Mouse (Mus musculus) hindbrain, embryonic 16.5 days (tissue): ENCODE data around the gene Zfpm1. TPM values are rescaled to one million over a fixed set of nuclear protein-coding genes. Genes with fewer than 3 reads are reported as not detected.

Experiments
- ATAC-seq: fragments of 200-750 bp; cut with Nextera tagmentation; 2 replicates; pipeline ENCODE4 v1.8.0; 2017; ENCODE audit warnings: moderate TSS enrichment, moderate library complexity
- H3K27ac ChIP-seq: fragments of 300-500 bp; sonication (generic); 2 replicates; pipeline ENCODE4 v1.5.1; 2014; ENCODE audit warnings: low read depth, mild to moderate bottlenecking, control low read depth, low read length, moderate library complexity
- H3K27me3 ChIP-seq: fragments of 300-500 bp; sonication (generic); replicated peaks from 2 replicates; pipeline ENCODE4 v1.6.1; 2014; ENCODE audit warnings: low read length; ENCODE audit not compliant: control insufficient read depth, insufficient read depth
- H3K36me3 ChIP-seq: fragments of 300-500 bp; sonication (generic); 2 replicates; pipeline ENCODE4 v1.6.1; 2014; ENCODE audit warnings: mild to moderate bottlenecking, low read length, moderate library complexity, mixed read lengths; ENCODE audit not compliant: control insufficient read depth, insufficient read depth
- H3K4me1 ChIP-seq: fragments of 300-500 bp; sonication (generic); 2 replicates; pipeline ENCODE4 v1.6.1; 2014; ENCODE audit warnings: low read depth, low read length; ENCODE audit not compliant: control insufficient read depth, insufficient read depth
- H3K4me2 ChIP-seq: fragments of 300-500 bp; sonication (generic); 2 replicates; pipeline ENCODE4 v1.6.1; 2014; ENCODE audit warnings: mild to moderate bottlenecking, low read length, control low read depth, moderate library complexity
- H3K4me3 ChIP-seq: fragments of 300-500 bp; sonication (generic); 2 replicates; pipeline ENCODE4 v1.5.1; 2014; ENCODE audit warnings: mild to moderate bottlenecking, low read length, control low read depth, moderate library complexity
- H3K9ac ChIP-seq: fragments of 300-500 bp; sonication (generic); 2 replicates; pipeline ENCODE4 v1.6.1; 2014; ENCODE audit warnings: low read depth, mild to moderate bottlenecking, control low read depth, low read length, moderate library complexity
- H3K9me3 ChIP-seq: fragments of 300-500 bp; sonication (generic); 2 replicates; pipeline ENCODE4 v1.6.1; 2014; ENCODE audit warnings: mild to moderate bottlenecking, low read length, moderate library complexity; ENCODE audit not compliant: control insufficient read depth
- WGBS: fragments of 180-500 bp; shearing (Covaris S2); extraction: QIAGEN DNeasy Blood & Tissue Kit; methylation state at CpG from one replicate; pipeline ENCODE4 v1.1.7; 2014; 5-methylcytosine and 5-hydroxymethylcytosine counted together
- polyA plus RNA-seq: library from polyadenylated mRNA; unstranded; fragments of >200 nt; fragmentation: Nextera tagmentation; extraction: Ambion mirVana; gene quantifications from 2 replicates; pipeline ENCODE4 v1.2.1, GENCODE M21; 2015

Gene Zfpm1
- polyA plus RNA-seq, 1 experiment from 2014 or later, result 0.75 TPM

DNA sequence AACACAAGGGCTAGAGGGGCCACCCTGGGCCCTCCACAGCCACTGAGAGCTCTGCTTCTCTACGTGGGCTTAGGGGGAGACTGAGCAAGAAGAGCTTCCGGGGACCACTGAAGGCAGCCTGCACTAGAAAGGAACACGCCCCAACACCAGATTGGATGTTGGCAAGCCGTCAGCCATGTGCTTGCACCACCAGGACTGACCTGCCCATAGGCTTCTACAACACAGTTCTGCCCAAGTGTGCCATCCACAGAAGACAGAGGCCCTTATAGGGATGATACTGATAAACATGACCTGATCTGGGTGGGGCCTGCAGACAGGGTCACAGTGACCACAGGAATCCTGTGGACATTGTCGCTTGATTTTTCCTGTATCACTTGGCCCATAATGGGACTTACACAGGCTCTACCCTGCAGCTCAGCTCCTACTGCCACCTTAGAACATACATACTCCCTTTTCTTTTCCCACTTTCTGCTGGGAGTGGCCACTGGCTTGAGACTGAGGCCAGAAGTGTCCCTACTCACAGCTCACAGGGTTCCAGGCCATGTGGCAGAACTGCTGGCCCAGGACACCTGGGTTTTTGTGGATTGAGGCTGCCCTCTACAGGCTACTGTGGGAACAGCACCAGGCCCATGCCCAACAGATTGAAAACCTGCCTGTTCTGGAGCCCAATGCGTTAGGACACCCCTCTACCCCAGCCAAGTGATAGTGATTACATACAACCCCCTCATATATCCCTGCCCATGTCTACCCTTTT lies 51.0 kb downstream of the Zfpm1 start:
- Histone ChIP-seq H3K27me3 (peaks cover 28% of the 10 kb centered on the region), H3K9ac (no peak overlapping the region), H3K36me3 (no peaks in the 10 kb centered on the region), H3K4me3 (no peak overlapping the region), H3K9me3 (no peaks in the 10 kb centered on the region), H3K4me2 (no peak overlapping the region), H3K4me1 (peaks cover 18% of the 10 kb centered on the region), H3K27ac (no peak overlapping the region)
- no peak for ATAC-seq
- WGBS, result 69% methylated on average over 6 of the region's 6 CpGs

DNA sequence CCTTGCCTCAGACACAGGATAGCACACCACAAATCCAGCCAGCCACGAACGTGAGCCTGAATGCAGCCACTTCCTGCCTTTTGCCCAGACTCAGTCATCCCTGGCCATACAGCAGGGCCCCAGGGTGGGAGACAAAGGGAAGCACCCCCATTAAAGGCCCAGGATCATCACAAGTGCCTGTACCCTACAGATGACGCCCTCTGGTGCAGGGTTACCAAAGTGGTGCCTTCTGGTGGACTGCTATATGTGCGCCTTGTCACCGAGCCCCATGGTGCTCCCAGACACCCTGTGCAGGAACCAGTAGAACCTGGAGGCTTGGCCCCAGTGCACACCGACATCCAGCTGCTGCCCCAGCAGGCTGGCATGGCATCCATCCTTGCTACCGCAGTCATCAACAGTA lies 51.6 kb downstream of the Zfpm1 start:
- Histone ChIP-seq H3K27ac (no peak overlapping the region), H3K9ac (no peak overlapping the region), H3K4me3 (no peak overlapping the region), H3K4me2 (no peak overlapping the region), H3K9me3 (no peaks in the 10 kb centered on the region), H3K36me3 (no peaks in the 10 kb centered on the region), H3K27me3 (peaks cover 34% of the 10 kb centered on the region), H3K4me1 (peaks cover 18% of the 10 kb centered on the region)
- no peak for ATAC-seq
- WGBS, result 86% methylated on average over 7 of the region's 7 CpGs

DNA sequence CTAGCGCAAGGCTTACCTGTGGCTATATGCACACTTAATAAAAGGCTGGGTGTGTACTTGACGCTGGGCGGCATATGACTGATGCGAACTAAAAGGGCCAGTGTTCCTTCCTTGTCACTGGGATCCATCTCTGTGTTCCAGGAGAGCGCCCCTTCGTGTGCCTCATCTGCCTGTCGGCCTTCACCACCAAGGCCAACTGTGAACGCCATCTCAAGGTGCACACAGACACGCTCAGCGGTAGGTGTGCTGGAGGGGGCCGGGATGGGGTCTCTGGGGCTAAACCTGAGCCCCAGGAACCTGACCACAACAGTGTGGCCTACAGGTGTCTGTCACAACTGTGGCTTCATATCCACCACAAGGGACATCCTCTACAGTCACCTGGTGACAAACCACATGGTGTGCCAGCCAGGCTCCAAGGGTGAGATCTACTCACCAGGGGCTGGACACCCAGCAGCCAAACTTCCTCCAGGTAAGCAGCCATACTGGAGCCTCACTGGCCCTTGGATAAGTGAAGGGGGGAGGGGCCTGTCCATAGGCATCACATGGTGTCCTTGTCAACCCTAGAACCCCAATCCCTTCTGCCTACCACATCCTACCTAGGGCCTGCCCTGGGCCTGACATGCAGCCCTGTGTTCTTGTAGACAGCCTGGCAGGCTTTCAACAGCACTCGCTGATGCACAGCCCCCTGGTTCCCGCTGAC lies 53.0 kb downstream of the Zfpm1 start:
- Histone ChIP-seq H3K9me3 (no peaks in the 10 kb centered on the region), H3K4me3 (no peak overlapping the region), H3K27ac (no peak overlapping the region), H3K9ac (no peak overlapping the region), H3K36me3 (no peaks in the 10 kb centered on the region), H3K4me1 (peaks cover 13% of the 10 kb centered on the region), H3K4me2 (peak overlapping the region; percentile 80; the same call in 1 of the 2 replicates), H3K27me3 (peaks cover 35% of the 10 kb centered on the region)
- no peak for ATAC-seq
- WGBS, result 88% methylated on average over 13 of the region's 13 CpGs

DNA sequence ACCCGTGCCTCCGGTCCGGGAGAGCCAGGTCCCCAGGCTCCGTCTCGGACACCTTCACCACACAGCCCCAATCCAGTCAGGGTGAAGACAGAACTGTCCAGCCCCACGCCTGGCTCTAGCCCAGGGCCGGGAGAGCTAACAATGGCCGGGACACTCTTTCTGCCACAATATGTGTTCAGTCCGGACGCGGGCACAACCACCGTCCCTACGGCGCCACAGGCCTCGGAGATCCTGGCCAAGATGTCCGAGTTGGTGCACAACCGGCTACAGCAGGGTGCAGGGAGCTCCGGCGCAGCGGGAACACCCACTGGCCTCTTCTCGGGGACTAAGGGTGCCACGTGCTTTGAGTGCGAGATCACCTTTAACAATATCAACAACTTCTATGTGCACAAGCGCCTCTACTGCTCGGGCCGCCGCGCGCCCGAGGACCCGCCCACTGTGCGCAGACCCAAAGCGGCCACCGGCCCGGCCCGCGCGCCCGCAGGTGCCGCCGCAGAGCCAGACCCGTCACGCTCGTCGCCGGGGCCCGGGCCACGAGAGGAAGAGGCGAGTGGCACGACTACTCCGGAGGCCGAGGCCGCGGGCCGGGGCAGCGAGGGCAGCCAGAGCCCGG lies 53.8 kb downstream of the Zfpm1 start:
- Histone ChIP-seq H3K4me3 (peak overlapping the region; percentile 54), H3K36me3 (no peaks in the 10 kb centered on the region), H3K27ac (no peak overlapping the region), H3K9me3 (no peaks in the 10 kb centered on the region), H3K4me2 (peak overlapping the region; percentile 80), H3K27me3 (peaks cover 35% of the 10 kb centered on the region), H3K9ac (peak overlapping the region; percentile 72), H3K4me1 (peaks cover 11% of the 10 kb centered on the region)
- ATAC-seq, result peak; percentile 44
- WGBS, result 8% methylated on average over 57 of the region's 57 CpGs

DNA sequence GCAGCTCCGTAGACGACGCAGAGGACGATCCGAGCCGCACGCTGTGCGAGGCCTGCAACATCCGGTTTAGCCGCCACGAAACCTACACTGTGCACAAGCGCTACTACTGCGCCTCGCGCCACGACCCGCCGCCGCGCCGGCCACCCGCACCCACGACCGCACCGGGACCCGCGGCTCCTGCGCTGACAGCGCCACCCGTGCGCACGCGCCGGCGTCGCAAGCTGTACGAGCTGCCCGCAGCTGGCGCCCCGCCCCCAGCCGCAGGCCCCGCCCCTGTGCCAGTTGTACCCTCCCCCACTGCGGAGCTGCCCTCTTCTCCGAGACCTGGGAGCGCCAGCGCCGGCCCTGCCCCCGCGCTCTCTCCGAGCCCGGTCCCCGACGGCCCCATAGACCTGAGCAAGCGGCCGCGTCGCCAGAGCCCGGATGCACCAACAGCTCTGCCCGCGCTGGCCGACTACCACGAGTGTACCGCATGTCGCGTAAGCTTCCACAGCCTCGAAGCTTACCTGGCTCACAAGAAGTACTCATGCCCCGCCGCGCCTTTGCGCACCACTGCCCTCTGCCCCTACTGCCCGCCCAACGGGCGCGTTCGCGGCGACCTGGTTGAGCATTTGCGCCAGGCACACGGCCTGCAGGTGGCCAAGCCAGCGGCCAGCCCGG lies 54.4 kb downstream of the Zfpm1 start:
- Histone ChIP-seq H3K4me2 (peak overlapping the region; percentile 80), H3K4me3 (peak overlapping the region; percentile 54), H3K36me3 (no peaks in the 10 kb centered on the region), H3K27me3 (peaks cover 35% of the 10 kb centered on the region), H3K27ac (no peak overlapping the region), H3K9me3 (no peaks in the 10 kb centered on the region), H3K4me1 (peaks cover 8% of the 10 kb centered on the region), H3K9ac (peak overlapping the region; percentile 72)
- peak; percentile 77 for ATAC-seq
- under 1% methylated on average over 59 of the region's 81 CpGs for WGBS

DNA sequence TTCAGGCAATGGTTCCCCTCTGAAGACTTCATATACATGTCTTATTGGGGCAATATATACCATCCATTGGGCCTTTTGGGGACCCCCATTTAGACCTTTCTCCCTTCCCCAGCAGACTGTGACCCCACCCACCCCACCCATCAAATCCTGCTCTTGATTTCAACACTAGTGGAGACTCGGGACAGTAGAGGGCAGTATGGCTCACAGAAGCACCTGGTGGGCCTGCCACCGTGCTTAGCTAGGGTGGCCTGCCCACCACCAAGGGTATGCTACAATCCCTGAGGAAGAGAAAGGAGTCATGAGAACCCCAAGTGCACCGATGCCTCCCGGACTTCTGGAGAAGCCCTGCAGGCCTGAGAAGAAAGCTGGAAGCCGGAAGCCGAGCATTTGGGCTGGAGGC lies 56.9 kb downstream of the Zfpm1 start:
- Histone ChIP-seq H3K27ac (no peak overlapping the region), H3K27me3 (peaks cover 37% of the 10 kb centered on the region), H3K9me3 (no peaks in the 10 kb centered on the region), H3K4me1 (peaks cover 19% of the 10 kb centered on the region), H3K4me3 (no peak overlapping the region), H3K9ac (no peak overlapping the region), H3K36me3 (no peaks in the 10 kb centered on the region), H3K4me2 (no peak overlapping the region)
- WGBS, result 53% methylated on average over 6 of the region's 6 CpGs
- no peak for ATAC-seq

DNA sequence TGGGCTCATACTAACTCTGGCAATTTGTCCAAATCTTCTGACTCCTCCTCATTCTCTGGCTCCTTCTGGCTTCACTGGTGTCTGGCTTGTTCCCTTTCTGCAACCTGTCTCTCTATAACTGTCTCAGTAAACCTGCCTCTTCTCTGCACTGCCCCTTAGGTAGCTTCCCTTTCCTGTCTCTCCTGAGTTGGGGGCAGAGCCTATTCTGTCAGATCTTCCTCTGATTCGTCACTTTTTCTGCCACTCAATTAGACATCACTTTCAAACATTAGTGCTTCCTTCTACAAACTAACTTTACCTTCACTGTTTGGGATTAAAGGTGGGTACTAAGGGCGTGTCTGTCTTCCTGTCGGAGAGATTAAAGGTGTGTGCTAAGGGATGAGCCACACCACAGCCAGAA lies 58.8 kb downstream of the Zfpm1 start:
- H3K27ac ChIP-seq, result no peak overlapping the region
- no peak overlapping the region for H3K4me2 ChIP-seq
- H3K27me3 ChIP-seq, result peaks cover 22% of the 10 kb centered on the region
- 90% methylated on average over 3 of the region's 3 CpGs for WGBS
- H3K9ac ChIP-seq, result no peak overlapping the region
- H3K4me3 ChIP-seq, result no peak overlapping the region
- peaks cover 14% of the 10 kb centered on the region for H3K4me1 ChIP-seq
- ATAC-seq, result no peak
- no peaks in the 10 kb centered on the region for H3K36me3 ChIP-seq
- no peaks in the 10 kb centered on the region for H3K9me3 ChIP-seq

DNA sequence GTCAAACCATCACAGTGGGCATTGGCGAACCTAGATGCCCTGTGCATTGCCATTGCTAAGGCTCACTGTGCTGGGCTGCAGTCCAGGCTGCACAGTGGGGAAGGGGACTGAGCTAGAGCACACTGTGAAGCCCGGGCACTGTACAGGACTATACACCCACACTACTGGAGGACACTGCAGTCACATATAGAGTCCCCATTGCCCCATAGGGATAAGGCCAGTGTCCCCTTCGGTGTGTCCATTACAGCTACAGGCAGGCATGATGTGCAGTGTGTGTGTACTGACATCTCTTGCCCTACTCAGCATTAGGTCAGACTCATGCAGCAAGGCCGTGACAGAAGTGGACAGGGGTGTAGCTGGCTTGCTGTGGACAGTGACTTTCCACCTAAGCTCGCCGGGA lies 59.8 kb downstream of the Zfpm1 start:
- H3K9me3 ChIP-seq, result no peaks in the 10 kb centered on the region
- no peak for ATAC-seq
- 78% methylated on average over 6 of the region's 6 CpGs for WGBS
- H3K4me2 ChIP-seq, result no peak overlapping the region
- no peaks in the 10 kb centered on the region for H3K36me3 ChIP-seq
- H3K4me3 ChIP-seq, result no peak overlapping the region
- no peak overlapping the region for H3K27ac ChIP-seq
- H3K4me1 ChIP-seq, result peaks cover 12% of the 10 kb centered on the region
- peaks cover 21% of the 10 kb centered on the region for H3K27me3 ChIP-seq
- no peak overlapping the region for H3K9ac ChIP-seq

DNA sequence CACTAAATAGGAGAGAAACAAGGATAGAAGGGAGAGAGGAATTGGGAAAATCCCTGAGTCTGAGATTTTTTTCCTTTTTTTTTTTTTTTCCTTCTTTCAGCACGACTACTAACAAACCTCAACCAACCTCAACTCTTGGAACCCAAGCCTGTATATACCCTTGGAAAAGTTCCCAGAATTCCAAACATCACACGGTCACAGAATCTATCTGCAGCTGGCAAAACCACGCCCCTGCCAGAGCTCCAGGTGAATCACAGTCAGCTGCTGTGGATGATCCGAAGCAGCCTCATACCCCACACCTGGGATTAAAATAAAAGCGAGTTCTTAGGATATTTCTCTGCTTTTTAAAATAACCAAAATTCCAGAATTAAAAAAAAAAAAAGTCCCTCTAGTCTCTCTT lies 60.4 kb downstream of the Zfpm1 start:
- Histone ChIP-seq H3K4me3 (no peak overlapping the region), H3K4me1 (peaks cover 11% of the 10 kb centered on the region), H3K4me2 (no peak overlapping the region), H3K27me3 (peaks cover 15% of the 10 kb centered on the region), H3K36me3 (no peaks in the 10 kb centered on the region), H3K27ac (no peak overlapping the region), H3K9me3 (no peaks in the 10 kb centered on the region), H3K9ac (no peak overlapping the region)
- 44% methylated on average over 5 of the region's 5 CpGs for WGBS
- ATAC-seq, result no peak
